Mouse (Mus musculus) lung, postnatal 0 days (tissue): Measurements from ENCODE around the gene 4930452B06Rik.

ENCODE experiments used
- CTCF ChIP-seq: IDR thresholded peaks from 2 replicates; pipeline ENCODE4 v1.5.1; 2016; ENCODE audit warnings: antibody characterized with exemption, mild to moderate bottlenecking
- EP300 ChIP-seq: IDR thresholded peaks from 2 replicates; pipeline ENCODE4 v1.6.1; 2016; ENCODE audit warnings: antibody characterized with exemption, mild to moderate bottlenecking, control low read depth

DNA sequence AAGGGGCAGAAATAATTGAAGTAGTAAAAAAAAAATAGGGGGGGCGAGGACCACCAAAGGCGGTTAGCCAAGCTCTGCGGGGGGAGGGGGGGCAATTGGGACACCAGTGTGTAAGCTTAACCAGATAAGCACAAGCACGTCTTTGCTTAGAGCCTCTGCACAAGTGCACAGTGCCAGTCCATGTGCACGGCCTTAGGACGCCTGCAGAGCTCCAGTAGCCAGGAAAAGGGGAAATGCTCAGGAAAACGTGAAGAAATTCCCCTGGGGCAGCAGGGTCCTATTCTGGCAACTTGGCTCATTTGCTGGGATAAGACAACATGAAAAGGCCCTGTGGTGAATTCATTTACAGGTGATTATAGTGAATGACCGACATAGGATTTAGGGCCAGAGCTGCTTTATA lies 188.7 kb downstream of the 4930452B06Rik start:
- TF ChIP-seq CTCF (no peak), EP300 (no peak)
